Mouse (Mus musculus) neural tube, embryonic 10.5 days (tissue): ENCODE measurements around the gene Vps51.
A peak's percentile ranks its signal among the peaks of the same experiment; 100 is the strongest.

Experiments
- DNase-seq: peaks from one replicate; pipeline ENCODE4 v3.0.0-alpha.2; 2017; ENCODE audit warnings: low spot score; ENCODE audit errors: extremely low spot score

Gene Vps51

DNA sequence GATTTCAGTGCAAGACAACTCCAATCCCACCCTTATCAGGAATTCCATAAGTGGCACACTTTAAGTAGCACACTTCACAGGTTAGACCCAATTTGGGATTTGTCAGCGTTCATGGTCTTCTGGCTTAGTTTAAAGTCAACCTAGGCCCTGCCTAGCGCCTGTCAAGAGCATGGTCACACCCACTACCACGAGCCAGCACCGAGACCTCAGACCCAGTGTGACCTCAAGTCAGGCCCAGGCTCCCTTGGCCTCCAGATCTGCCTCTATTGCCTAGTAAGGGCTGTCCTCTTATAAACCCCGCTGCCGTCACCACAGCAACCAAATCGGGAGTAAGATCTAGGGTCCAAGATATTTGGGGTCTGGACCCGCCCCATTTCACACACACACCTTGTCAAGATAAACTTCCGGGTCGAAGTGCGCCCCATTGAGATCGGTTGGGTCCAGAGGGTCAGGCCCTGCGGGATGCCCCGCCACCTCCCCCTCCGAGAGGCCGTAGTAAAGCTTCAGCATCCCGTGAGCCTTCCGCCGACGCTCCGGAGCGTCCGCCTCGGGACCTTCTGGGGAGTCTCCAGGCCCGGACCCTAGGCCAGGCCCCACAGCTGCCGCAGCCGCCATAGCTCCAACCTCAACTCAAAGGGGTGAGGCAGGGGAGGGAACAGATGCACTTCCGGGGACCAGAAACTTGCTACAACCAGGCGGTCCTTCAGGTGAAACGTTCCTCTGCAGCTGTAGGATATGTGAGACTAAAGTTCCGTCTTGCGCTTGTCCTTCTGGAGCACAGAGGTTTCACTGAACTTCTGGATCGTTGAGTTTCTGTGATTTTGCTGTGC, at the start of gene Vps51:
Gene Vps51, minus strand, starts transcription at position 668 of the 830 bp plus-strand sequence.
- DNase-seq, result peak; percentile 87

- peak; percentile 50 for DNase-seq
Measured at GRCm38 (mm10) chr19:6126289-6126688, 49.3 kb upstream of the Vps51 start.

DNA sequence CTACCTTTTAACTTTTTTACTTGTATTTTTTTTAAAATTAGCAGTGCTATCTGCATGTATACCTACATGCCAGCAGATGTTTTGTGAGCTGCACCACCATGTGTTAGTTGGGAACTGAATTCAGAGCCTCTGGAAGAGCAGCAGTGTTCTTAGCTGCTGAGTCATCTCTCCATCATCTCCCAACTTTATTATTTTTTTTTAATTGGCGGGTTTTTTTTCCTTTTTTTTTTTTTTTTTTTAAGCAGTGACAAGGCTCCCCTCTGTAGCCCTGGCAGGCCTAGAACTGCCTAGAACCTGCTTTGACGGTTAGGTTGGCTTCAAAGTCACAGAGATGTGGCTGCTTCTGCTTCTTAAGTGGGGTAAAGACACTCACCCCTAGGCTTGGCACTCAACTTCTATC, 47.9 kb upstream of the Vps51 start:
- DNase-seq, result no peak

- DNase-seq, result peak; percentile 41
Measured at GRCm38 (mm10) chr19:6123330-6123729, 46.3 kb upstream of the Vps51 start.

DNA sequence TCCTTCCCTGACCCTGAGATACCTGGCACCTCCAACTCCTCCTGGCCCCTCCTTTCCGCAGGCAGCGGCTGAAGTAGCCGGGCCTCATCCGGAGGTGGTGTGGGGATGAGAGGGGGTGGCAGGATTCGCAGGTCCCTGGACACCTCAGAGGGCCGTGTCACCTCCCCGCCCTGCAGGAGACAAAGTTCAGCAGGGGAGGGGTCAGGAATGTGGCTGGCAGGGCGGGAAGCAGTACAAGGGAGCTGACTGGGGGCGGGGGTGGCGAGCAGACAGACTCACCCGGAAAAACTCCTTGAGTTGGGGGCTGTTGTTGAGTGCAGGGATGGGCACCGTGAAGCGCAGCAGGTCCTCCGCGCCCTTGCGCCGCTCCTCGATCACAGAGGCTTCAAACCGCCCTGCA, 44.7 kb upstream of the Vps51 start:
- no peak for DNase-seq

GRCm38 (mm10) chr19:6118677-6119185, 41.7 kb upstream of the Vps51 start:
- no peak for DNase-seq

- peak; percentile 89 for DNase-seq
Measured at GRCm38 (mm10) chr19:6117986-6118676, 41.1 kb upstream of the Vps51 start, which contains the start of gene Sac3d1. TSS of gene Sac3d1 (minus strand) at chr19:6118650.

- DNase-seq, result no peak
Measured at GRCm38 (mm10) chr19:6117346-6117985, 40.4 kb upstream of the Vps51 start.

GRCm38 (mm10) chr19:6116113-6116850, 39.3 kb upstream of the Vps51 start:
- no peak for DNase-seq

DNA sequence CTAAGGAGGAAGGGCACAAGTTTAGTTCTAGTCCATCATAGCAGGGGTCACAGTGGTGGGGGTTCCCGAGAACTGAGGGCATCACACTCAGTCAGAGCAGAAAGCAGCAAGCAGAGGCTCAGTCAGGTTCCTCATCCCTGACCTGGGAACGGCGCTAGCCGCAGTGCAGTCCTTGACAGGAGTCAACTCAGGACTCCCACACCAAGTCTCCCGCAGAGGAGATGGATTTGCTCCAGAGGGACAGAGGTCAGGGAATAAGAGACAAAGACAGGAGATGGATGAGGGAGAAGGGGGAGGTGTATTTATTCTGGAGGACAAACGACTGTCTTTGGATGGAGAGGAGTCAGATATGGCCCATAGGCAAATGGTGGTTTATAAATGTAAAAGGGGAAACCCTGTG, 36.1 kb upstream of the Vps51 start:
- no peak for DNase-seq

GRCm38 (mm10) chr19:6105586-6105985, 28.6 kb upstream of the Vps51 start, which contains the start of gene Naaladl1:
TSS of gene Naaladl1 (plus strand) at chr19:6105782.
- DNase-seq, result no peak

- DNase-seq, result no peak
Measured at GRCm38 (mm10) chr19:6104476-6104875, 27.4 kb upstream of the Vps51 start.

DNA sequence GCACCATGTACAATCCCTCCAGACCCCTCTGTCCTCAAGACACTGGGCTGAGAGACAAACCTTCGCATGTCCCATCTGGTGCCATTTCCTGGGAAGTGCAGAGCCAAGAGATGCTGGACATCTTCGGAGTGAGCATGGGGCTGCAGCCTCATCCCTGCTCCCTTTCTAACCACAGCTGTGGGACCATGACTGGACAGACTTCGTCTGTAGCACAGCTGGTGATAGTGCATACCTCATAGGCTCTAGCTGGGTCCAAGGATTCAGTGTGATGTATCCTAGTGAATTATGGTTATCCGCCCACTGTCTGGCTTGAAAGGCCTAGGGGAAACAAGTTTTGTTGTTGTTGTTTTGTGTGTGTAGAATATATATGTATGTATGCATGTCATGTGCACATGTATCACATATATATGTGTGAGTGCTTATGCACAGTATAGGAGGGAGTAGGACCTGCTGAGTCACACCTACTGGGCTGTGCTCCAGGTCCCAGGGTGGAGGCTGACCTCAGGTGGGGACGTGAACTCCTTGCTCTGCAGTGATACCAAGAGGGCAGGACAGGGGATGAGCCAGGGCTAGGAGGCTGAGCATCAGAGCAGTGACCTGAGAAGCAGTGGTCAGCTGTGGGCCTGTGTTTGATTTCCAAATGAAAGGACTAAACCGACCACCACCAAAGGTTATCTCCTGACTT, 25.3 kb upstream of the Vps51 start:
- no peak for DNase-seq

- no peak for DNase-seq
Measured at GRCm38 (mm10) chr19:6101186-6101585, 24.2 kb upstream of the Vps51 start.

- no peak for DNase-seq
Measured at GRCm38 (mm10) chr19:6097847-6098246, 20.8 kb upstream of the Vps51 start.

GRCm38 (mm10) chr19:6094119-6094518, 17.1 kb upstream of the Vps51 start, which contains the start of gene AC131692.1:
TSS of gene AC131692.1 (plus strand) at chr19:6094419.
- no peak for DNase-seq

DNA sequence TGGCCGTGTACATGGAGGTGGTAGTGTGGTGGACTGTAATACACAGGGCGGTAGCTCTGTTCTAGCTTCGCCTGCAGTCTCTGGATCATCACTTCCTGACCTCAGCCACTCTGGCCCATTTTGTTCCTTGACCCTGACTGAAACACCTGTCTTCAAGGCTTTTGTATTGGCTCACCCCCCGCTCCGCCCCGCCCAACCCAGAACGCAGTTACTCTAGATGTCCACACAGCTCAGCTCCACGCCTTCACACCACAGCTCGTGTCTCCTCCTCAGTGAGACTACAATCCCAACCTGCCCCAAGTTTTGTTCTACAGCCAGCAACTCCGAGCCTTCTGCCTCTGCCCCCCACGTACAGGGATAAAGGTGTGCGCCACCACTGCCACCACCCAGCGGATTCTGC, 11.8 kb upstream of the Vps51 start:
- no peak for DNase-seq

GRCm38 (mm10) chr19:6085417-6085879, 8.4 kb upstream of the Vps51 start:
- peak; percentile 68 for DNase-seq

- DNase-seq, result peak; percentile 97
Measured at GRCm38 (mm10) chr19:6084478-6085248, 7.6 kb upstream of the Vps51 start, which contains the start of the genes Zfpl1 and Cdca5. TSS of gene Zfpl1 (minus strand) at chr19:6084956. TSS of gene Cdca5 (plus strand) at chr19:6084983.
